Mouse (Mus musculus) forebrain, embryonic 14.5 days (tissue): ENCODE measurements around the gene Snx29. TPM values are rescaled to one million over a fixed set of nuclear protein-coding genes. Genes with fewer than 3 reads are reported as not detected.

Experiments used
- ATAC-seq: fragments of 200-750 bp; cut with Nextera tagmentation; 2 replicates; pipeline ENCODE4 v1.8.0; 2017; ENCODE audit warnings: mild to moderate bottlenecking, moderate library complexity
- DNase-seq: peaks from one replicate; pipeline ENCODE4 v3.0.0-alpha.2; 2015; ENCODE audit warnings: low spot score
- H3K27ac ChIP-seq: fragments of 300-500 bp; sonication (generic); 2 replicates; pipeline ENCODE4 v1.5.1; 2014; ENCODE audit warnings: low read depth, mild to moderate bottlenecking, control low read depth, low read length, moderate library complexity
- H3K27me3 ChIP-seq: fragments of 300-500 bp; sonication (generic); replicated peaks from 2 replicates; pipeline ENCODE4 v1.6.1; 2014; ENCODE audit warnings: low read length, control low read depth, mixed read lengths; ENCODE audit not compliant: control insufficient read depth, insufficient read depth
- H3K36me3 ChIP-seq: fragments of 300-500 bp; sonication (generic); 2 replicates; pipeline ENCODE4 v1.6.1; 2014; ENCODE audit warnings: low read length, control low read depth; ENCODE audit not compliant: control insufficient read depth, insufficient read depth
- H3K4me1 ChIP-seq: fragments of 300-500 bp; sonication (generic); 2 replicates; pipeline ENCODE4 v1.6.1; 2014; ENCODE audit warnings: antibody characterized with exemption, low read length, control low read depth; ENCODE audit not compliant: control insufficient read depth, insufficient read depth
- H3K4me2 ChIP-seq: fragments of 300-500 bp; sonication (generic); 2 replicates; pipeline ENCODE4 v1.6.1; 2014; ENCODE audit warnings: mild to moderate bottlenecking, control low read depth, low read length
- H3K4me3 ChIP-seq: fragments of 300-500 bp; sonication (generic); 2 replicates; pipeline ENCODE4 v1.5.1; 2014; ENCODE audit warnings: low read depth, low read length, control low read depth
- H3K9ac ChIP-seq: fragments of 300-500 bp; sonication (generic); 2 replicates; pipeline ENCODE4 v1.6.1; 2014; ENCODE audit warnings: mild to moderate bottlenecking, low read length, control low read depth, moderate library complexity
- H3K9me3 ChIP-seq: fragments of 300-500 bp; sonication (generic); replicated peaks from 2 replicates; pipeline ENCODE4 v1.6.1; 2016; ENCODE audit warnings: low read length, control low read depth, mixed read lengths; ENCODE audit not compliant: control insufficient read depth
- WGBS: fragments of 180-500 bp; shearing (Covaris S2); extraction: QIAGEN DNeasy Blood & Tissue Kit; methylation state at CpG from one replicate; pipeline ENCODE4 v1.1.7; 2014; 5-methylcytosine and 5-hydroxymethylcytosine counted together
- polyA plus RNA-seq: library from polyadenylated mRNA; unstranded; fragments of >200 nt; fragmentation: Nextera tagmentation; extraction: Ambion mirVana; gene quantifications from 2 replicates; pipeline ENCODE4 v1.2.1, GENCODE M21; 2014

The Snx29 gene
- polyA plus RNA-seq, 1 experiment from 2014 or later: 3.8 TPM

- Histone ChIP-seq H3K4me2 (no peak overlapping the region), H3K36me3 (no peaks in the 10 kb centered on the region), H3K4me1 (no peaks in the 10 kb centered on the region), H3K4me3 (no peak overlapping the region), H3K9me3 (no peaks in the 10 kb centered on the region), H3K27me3 (no peaks in the 10 kb centered on the region), H3K9ac (no peak overlapping the region), H3K27ac (no peak overlapping the region)
- WGBS: 90% methylated on average over 8 of the region's 8 CpGs
- no peak for DNase-seq
- no peak for ATAC-seq
These were observed 367.4 kb downstream of the Snx29 start for GRCm38 (mm10) chr16:11690097-11690496.

GRCm38 (mm10) chr16:11690756-11691155, 368.0 kb downstream of the Snx29 start:
- Histone ChIP-seq H3K27me3 (no peaks in the 10 kb centered on the region), H3K36me3 (no peaks in the 10 kb centered on the region), H3K9ac (no peak overlapping the region), H3K4me1 (no peaks in the 10 kb centered on the region), H3K9me3 (no peaks in the 10 kb centered on the region), H3K4me3 (no peak overlapping the region), H3K27ac (no peak overlapping the region), H3K4me2 (no peak overlapping the region)
- ATAC-seq: no peak
- WGBS: 84% methylated on average over 4 of the region's 4 CpGs
- no peak for DNase-seq

DNA sequence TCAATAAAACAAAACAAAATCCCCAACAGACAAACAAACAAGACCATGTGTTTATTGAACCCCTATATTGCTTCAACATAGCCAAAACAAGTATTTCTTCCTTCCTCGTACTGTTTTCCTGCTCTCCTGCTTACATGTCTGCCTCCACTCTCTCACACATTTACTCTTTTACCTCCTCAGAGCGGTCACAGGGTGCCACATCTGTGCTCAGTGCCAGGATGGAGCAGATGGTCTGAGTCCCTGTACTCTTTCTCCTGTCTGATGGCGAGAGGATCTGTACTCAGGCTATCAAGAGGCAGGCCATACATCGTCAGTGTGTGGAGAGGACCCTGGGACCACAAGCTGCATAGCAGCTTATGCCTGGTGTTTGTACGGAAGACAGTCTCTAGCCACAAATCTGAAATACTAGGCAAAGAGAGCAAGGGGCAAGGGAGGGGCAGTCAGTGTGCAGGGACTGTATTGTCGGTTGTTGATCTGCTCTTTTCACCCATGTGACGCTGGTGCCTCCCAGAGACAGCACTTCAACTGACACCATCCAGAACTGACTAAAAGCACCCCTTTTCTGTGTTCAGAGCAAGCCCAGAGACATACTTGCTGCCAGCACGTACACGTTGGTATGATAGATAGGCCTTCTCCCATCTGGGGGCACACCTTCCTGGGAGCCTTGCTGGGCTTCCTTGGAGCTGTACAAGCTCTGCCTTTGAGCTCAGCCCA, 368.9 kb downstream of the Snx29 start:
- Histone ChIP-seq H3K9ac (no peak overlapping the region), H3K9me3 (no peaks in the 10 kb centered on the region), H3K27me3 (no peaks in the 10 kb centered on the region), H3K4me1 (no peaks in the 10 kb centered on the region), H3K4me3 (no peak overlapping the region), H3K36me3 (no peaks in the 10 kb centered on the region), H3K27ac (no peak overlapping the region), H3K4me2 (no peak overlapping the region)
- 78% methylated on average over 9 of the region's 9 CpGs for WGBS
- no peak for DNase-seq
- no peak for ATAC-seq

GRCm38 (mm10) chr16:11692744-11693143, 370.0 kb downstream of the Snx29 start:
- ATAC-seq (no peak), DNase-seq (no peak)
- no peak overlapping the region for H3K4me3 ChIP-seq
- H3K9me3 ChIP-seq: no peaks in the 10 kb centered on the region
- WGBS: 67% methylated on average over 5 of the region's 5 CpGs
- H3K27ac ChIP-seq: no peak overlapping the region
- no peak overlapping the region for H3K9ac ChIP-seq
- H3K4me2 ChIP-seq: no peak overlapping the region
- no peaks in the 10 kb centered on the region for H3K27me3 ChIP-seq
- H3K36me3 ChIP-seq: no peaks in the 10 kb centered on the region
- H3K4me1 ChIP-seq: no peaks in the 10 kb centered on the region

- ATAC-seq (no peak), DNase-seq (no peak)
- H3K4me1 ChIP-seq: no peaks in the 10 kb centered on the region
- no peak overlapping the region for H3K4me2 ChIP-seq
- no peaks in the 10 kb centered on the region for H3K9me3 ChIP-seq
- H3K27ac ChIP-seq: no peak overlapping the region
- WGBS: 72% methylated on average over 4 of the region's 4 CpGs
- H3K27me3 ChIP-seq: no peaks in the 10 kb centered on the region
- no peaks in the 10 kb centered on the region for H3K36me3 ChIP-seq
- H3K4me3 ChIP-seq: no peak overlapping the region
- no peak overlapping the region for H3K9ac ChIP-seq
These were observed 371.7 kb downstream of the Snx29 start for GRCm38 (mm10) chr16:11694386-11694785.

DNA sequence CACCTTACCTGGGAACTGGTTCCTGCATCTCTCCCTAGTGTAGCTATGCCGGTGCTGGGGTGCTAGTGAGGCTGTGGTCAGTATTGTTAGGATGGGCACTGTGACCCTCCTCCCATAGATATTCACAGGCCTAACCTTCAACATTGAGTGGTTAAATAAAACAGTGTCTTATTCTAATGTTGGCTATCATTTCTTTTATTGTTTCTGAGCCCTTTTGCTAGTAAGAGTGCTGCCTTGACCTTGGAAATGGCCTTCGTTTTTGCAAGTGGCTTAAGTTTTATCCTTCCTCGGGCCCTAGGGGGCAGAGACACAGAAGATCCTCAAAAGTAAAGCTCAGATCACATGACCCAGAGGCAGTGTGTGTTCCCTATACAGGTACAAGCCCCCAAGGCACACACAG, 374.1 kb downstream of the Snx29 start:
- no peaks in the 10 kb centered on the region for H3K9me3 ChIP-seq
- ATAC-seq (no peak), DNase-seq (no peak)
- no peak overlapping the region for H3K27ac ChIP-seq
- H3K27me3 ChIP-seq: no peaks in the 10 kb centered on the region
- WGBS: 79% methylated on average over 3 of the region's 3 CpGs
- no peak overlapping the region for H3K9ac ChIP-seq
- H3K36me3 ChIP-seq: no peaks in the 10 kb centered on the region
- no peak overlapping the region for H3K4me2 ChIP-seq
- H3K4me1 ChIP-seq: no peaks in the 10 kb centered on the region
- no peak overlapping the region for H3K4me3 ChIP-seq

DNA sequence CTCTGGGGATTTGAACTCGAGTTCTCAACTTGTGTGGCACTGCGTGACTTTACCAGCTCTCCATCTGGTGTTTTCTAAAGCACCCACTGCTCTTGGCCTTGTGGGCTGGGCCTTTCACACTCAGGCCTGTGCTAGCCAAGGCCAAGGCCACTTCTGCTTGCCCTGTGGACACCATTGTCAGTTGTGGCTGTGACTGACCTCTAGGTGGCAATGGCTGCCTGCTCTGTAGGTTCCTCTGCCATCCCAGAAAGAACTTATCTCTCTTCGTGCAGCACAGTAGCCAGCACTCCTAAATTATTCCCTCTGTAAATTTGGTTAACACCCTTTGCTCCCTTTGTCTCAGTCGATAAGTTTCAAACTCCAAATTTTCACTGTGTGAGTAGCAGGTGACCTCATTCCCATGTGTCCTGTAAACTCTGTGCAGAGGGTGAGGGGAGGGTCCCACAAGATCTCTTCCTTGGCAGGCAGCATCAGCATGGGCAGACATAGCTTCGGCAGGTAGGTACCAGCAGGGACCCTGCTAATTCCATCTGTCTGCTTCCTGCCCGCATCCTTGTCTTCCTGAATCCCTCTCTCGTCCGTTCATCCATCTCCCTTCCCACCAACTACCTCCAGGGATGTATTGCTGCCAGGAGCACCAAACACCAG, 375.1 kb downstream of the Snx29 start:
- H3K27ac ChIP-seq: no peak overlapping the region
- H3K9me3 ChIP-seq: no peaks in the 10 kb centered on the region
- DNase-seq (peak; percentile 51), ATAC-seq (peak; percentile 67)
- no peaks in the 10 kb centered on the region for H3K27me3 ChIP-seq
- H3K36me3 ChIP-seq: no peaks in the 10 kb centered on the region
- no peak overlapping the region for H3K9ac ChIP-seq
- 71% methylated on average over 8 of the region's 8 CpGs for WGBS
- no peaks in the 10 kb centered on the region for H3K4me1 ChIP-seq
- H3K4me3 ChIP-seq: no peak overlapping the region
- H3K4me2 ChIP-seq: no peak overlapping the region

GRCm38 (mm10) chr16:11701579-11701978, 378.9 kb downstream of the Snx29 start:
- DNase-seq: no peak
- Histone ChIP-seq H3K9ac (no peak overlapping the region), H3K4me1 (no peaks in the 10 kb centered on the region), H3K27me3 (no peaks in the 10 kb centered on the region), H3K36me3 (no peaks in the 10 kb centered on the region), H3K4me3 (no peak overlapping the region), H3K27ac (no peak overlapping the region), H3K4me2 (no peak overlapping the region), H3K9me3 (no peaks in the 10 kb centered on the region)
- 72% methylated on average over 1 of the region's 1 CpGs for WGBS
- ATAC-seq: no peak

DNA sequence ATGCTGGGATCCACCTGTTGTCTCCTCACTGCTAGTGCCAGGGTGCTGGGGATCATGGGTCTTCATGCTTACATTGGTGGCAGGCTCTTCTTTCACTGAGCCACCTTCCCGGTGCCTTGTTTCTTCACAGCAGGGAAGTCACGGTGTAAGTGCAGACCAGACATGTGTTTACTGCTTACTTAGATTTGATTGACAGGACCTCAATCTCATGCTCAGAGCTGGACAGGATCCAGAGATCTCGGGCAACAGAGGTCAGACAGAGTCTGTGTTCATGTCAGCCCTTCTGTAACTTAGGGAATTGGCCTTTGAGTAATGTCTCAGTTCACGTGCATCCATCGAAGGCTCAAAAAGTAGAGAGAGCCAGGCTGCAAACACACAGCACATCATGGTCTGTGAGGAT, 381.4 kb downstream of the Snx29 start:
- Histone ChIP-seq H3K4me2 (no peak overlapping the region), H3K9ac (no peak overlapping the region), H3K9me3 (no peaks in the 10 kb centered on the region), H3K27me3 (no peaks in the 10 kb centered on the region), H3K4me3 (no peak overlapping the region), H3K36me3 (no peaks in the 10 kb centered on the region), H3K4me1 (no peaks in the 10 kb centered on the region), H3K27ac (no peak overlapping the region)
- DNase-seq (no peak), ATAC-seq (no peak)
- 72% methylated on average over 5 of the region's 5 CpGs for WGBS
